Mouse (Mus musculus) lung, embryonic 15.5 days (tissue): ENCODE measurements around the gene Rabif. TPM values are rescaled to one million over a fixed set of nuclear protein-coding genes. Genes with fewer than 3 reads are reported as not detected.

Source experiments
- ATAC-seq: fragments of 200-750 bp; cut with Nextera tagmentation; 2 replicates; pipeline ENCODE4 v1.8.0; 2017; ENCODE audit warnings: moderate number of reproducible peaks, borderline replicate concordance; ENCODE audit not compliant: low FRiP score, low TSS enrichment; ENCODE audit errors: extremely low read depth
- H3K27ac ChIP-seq: fragments of 300-500 bp; sonication (generic); 2 replicates; pipeline ENCODE4 v1.5.1; 2015; ENCODE audit warnings: moderate library complexity, mild to moderate bottlenecking, inconsistent platforms
- H3K27me3 ChIP-seq: fragments of 300-500 bp; sonication (generic); 2 replicates; pipeline ENCODE4 v1.6.1; 2015; ENCODE audit warnings: inconsistent platforms
- H3K36me3 ChIP-seq: fragments of 300-500 bp; sonication (generic); 2 replicates; pipeline ENCODE4 v1.6.1; 2015; ENCODE audit warnings: inconsistent platforms
- H3K4me1 ChIP-seq: fragments of 300-500 bp; sonication (generic); 2 replicates; pipeline ENCODE4 v1.6.1; 2015; ENCODE audit warnings: inconsistent platforms
- H3K4me2 ChIP-seq: fragments of 300-500 bp; sonication (generic); 2 replicates; pipeline ENCODE4 v1.6.1; 2015; ENCODE audit warnings: inconsistent platforms, mild to moderate bottlenecking, moderate library complexity
- H3K4me3 ChIP-seq: fragments of 300-500 bp; sonication (generic); 2 replicates; pipeline ENCODE4 v1.5.1; 2015; ENCODE audit warnings: mild to moderate bottlenecking, inconsistent platforms
- H3K9ac ChIP-seq: fragments of 300-500 bp; sonication (generic); 2 replicates; pipeline ENCODE4 v1.6.1; 2015; ENCODE audit warnings: inconsistent platforms
- H3K9me3 ChIP-seq: fragments of 300-500 bp; sonication (generic); 2 replicates; pipeline ENCODE4 v1.6.1; 2016; ENCODE audit warnings: inconsistent platforms
- WGBS: fragments of 180-500 bp; shearing (Covaris S2); methylation state at CpG from one replicate; pipeline ENCODE4 v1.1.7; 2015; 5-methylcytosine and 5-hydroxymethylcytosine counted together
- polyA plus RNA-seq: library from polyadenylated mRNA; unstranded; fragments of >200 nt; fragmentation: Nextera tagmentation; extraction: Ambion mirVana; gene quantifications from 2 replicates; pipeline ENCODE4 v1.2.1, GENCODE M21; 2015

The Rabif gene
- polyA plus RNA-seq, 1 experiment from 2014 or later = 39.0 TPM

- H3K9me3 ChIP-seq = no peaks in the 10 kb centered on the region
- 91% methylated on average over 6 of the region's 6 CpGs for WGBS
- no peak overlapping the region for H3K4me3 ChIP-seq
- no peak overlapping the region for H3K4me2 ChIP-seq
- no peak overlapping the region for H3K9ac ChIP-seq
- peaks cover 37% of the 10 kb centered on the region for H3K36me3 ChIP-seq
- H3K4me1 ChIP-seq = peaks cover 13% of the 10 kb centered on the region
- no peaks in the 10 kb centered on the region for H3K27me3 ChIP-seq
- no peak for ATAC-seq
- no peak overlapping the region for H3K27ac ChIP-seq
Observed at GRCm38 (mm10) chr1:134490903-134491801, 3.3 kb upstream of the Rabif start.

- Histone ChIP-seq H3K4me2 (no peak overlapping the region), H3K27ac (no peak overlapping the region), H3K27me3 (no peaks in the 10 kb centered on the region), H3K4me1 (peaks cover 15% of the 10 kb centered on the region), H3K4me3 (no peak overlapping the region), H3K9me3 (no peaks in the 10 kb centered on the region), H3K9ac (no peak overlapping the region), H3K36me3 (peaks cover 34% of the 10 kb centered on the region)
- WGBS = 70% methylated on average over 7 of the region's 7 CpGs
- no peak for ATAC-seq
Observed at GRCm38 (mm10) chr1:134492276-134492675, 2.2 kb upstream of the Rabif start.

- no peak for ATAC-seq
- no peak overlapping the region for H3K4me3 ChIP-seq
- peaks cover 15% of the 10 kb centered on the region for H3K4me1 ChIP-seq
- peaks cover 23% of the 10 kb centered on the region for H3K36me3 ChIP-seq
- H3K27me3 ChIP-seq = no peaks in the 10 kb centered on the region
- H3K4me2 ChIP-seq = peak overlapping the region; percentile 68; the same call in 1 of the 2 replicates
- no peaks in the 10 kb centered on the region for H3K9me3 ChIP-seq
- H3K27ac ChIP-seq = no peak overlapping the region
- H3K9ac ChIP-seq = no peak overlapping the region
- 72% methylated on average over 2 of the region's 2 CpGs for WGBS
Observed at GRCm38 (mm10) chr1:134493496-134493895, 952 bp upstream of the Rabif start.

- Histone ChIP-seq H3K27ac (peak overlapping the region; percentile 95), H3K27me3 (no peaks in the 10 kb centered on the region), H3K9ac (peak overlapping the region; percentile 61; the same call in 1 of the 2 replicates), H3K4me3 (peak overlapping the region; percentile 83), H3K4me1 (peaks cover 15% of the 10 kb centered on the region), H3K36me3 (peaks cover 18% of the 10 kb centered on the region), H3K9me3 (no peaks in the 10 kb centered on the region), H3K4me2 (peak overlapping the region; percentile 68)
- ATAC-seq = peak; percentile 4; the same call in 1 of the 2 replicates
- WGBS = 11% methylated on average over 5 of the region's 5 CpGs
Observed at GRCm38 (mm10) chr1:134493956-134494355, 492 bp upstream of the Rabif start.

GRCm38 (mm10) chr1:134495216-134495539, 730 bp downstream of the Rabif start:
- 17% methylated on average over 5 of the region's 5 CpGs for WGBS
- Histone ChIP-seq H3K36me3 (peaks cover 6% of the 10 kb centered on the region; the same call in 1 of the 2 replicates), H3K27me3 (no peaks in the 10 kb centered on the region), H3K4me2 (peak overlapping the region; percentile 68), H3K9ac (peak overlapping the region; percentile 65), H3K9me3 (no peaks in the 10 kb centered on the region), H3K27ac (peak overlapping the region; percentile 95; the same call in 1 of the 2 replicates), H3K4me1 (peaks cover 15% of the 10 kb centered on the region), H3K4me3 (peak overlapping the region; percentile 83)
- ATAC-seq = no peak

- peaks cover 15% of the 10 kb centered on the region for H3K4me1 ChIP-seq
- peak overlapping the region; percentile 68 for H3K4me2 ChIP-seq
- no peak overlapping the region for H3K27ac ChIP-seq
- peaks cover 5% of the 10 kb centered on the region; the same call in 1 of the 2 replicates for H3K36me3 ChIP-seq
- H3K9me3 ChIP-seq = no peaks in the 10 kb centered on the region
- no peak overlapping the region for H3K9ac ChIP-seq
- WGBS = 62% methylated on average over 10 of the region's 10 CpGs
- H3K4me3 ChIP-seq = no peak overlapping the region
- no peak for ATAC-seq
- no peaks in the 10 kb centered on the region for H3K27me3 ChIP-seq
Observed at GRCm38 (mm10) chr1:134495991-134496390, 1.5 kb downstream of the Rabif start.

GRCm38 (mm10) chr1:134500916-134501315, 6.5 kb downstream of the Rabif start:
- ATAC-seq = no peak
- H3K9ac ChIP-seq = no peak overlapping the region
- no peak overlapping the region for H3K27ac ChIP-seq
- H3K9me3 ChIP-seq = no peaks in the 10 kb centered on the region
- 88% methylated on average over 1 of the region's 1 CpGs for WGBS
- H3K4me2 ChIP-seq = no peak overlapping the region
- peaks cover 5% of the 10 kb centered on the region for H3K4me1 ChIP-seq
- H3K4me3 ChIP-seq = no peak overlapping the region
- no peaks in the 10 kb centered on the region for H3K27me3 ChIP-seq
- H3K36me3 ChIP-seq = peaks cover 8% of the 10 kb centered on the region; the same call in 1 of the 2 replicates

GRCm38 (mm10) chr1:134506201-134506600, 11.8 kb downstream of the Rabif start:
- Histone ChIP-seq H3K4me1 (no peaks in the 10 kb centered on the region), H3K9ac (no peak overlapping the region), H3K9me3 (no peaks in the 10 kb centered on the region), H3K4me3 (no peak overlapping the region), H3K4me2 (no peak overlapping the region), H3K36me3 (peaks cover 29% of the 10 kb centered on the region), H3K27ac (no peak overlapping the region), H3K27me3 (no peaks in the 10 kb centered on the region)
- WGBS = 88% methylated on average over 8 of the region's 8 CpGs
- ATAC-seq = no peak

GRCm38 (mm10) chr1:134510018-134510417, 15.6 kb downstream of the Rabif start:
- peaks cover 29% of the 10 kb centered on the region for H3K36me3 ChIP-seq
- no peak overlapping the region for H3K4me3 ChIP-seq
- 38% methylated on average over 7 of the region's 7 CpGs for WGBS
- ATAC-seq = no peak
- H3K9ac ChIP-seq = no peak overlapping the region
- no peak overlapping the region for H3K4me2 ChIP-seq
- peaks cover 10% of the 10 kb centered on the region for H3K4me1 ChIP-seq
- 0 out of 2 replicates have a peak, but pooled peaks cover 11% of the 10 kb centered on the region for H3K27me3 ChIP-seq
- H3K9me3 ChIP-seq = no peaks in the 10 kb centered on the region
- no peak overlapping the region for H3K27ac ChIP-seq

GRCm38 (mm10) chr1:134512183-134512582, 17.7 kb downstream of the Rabif start:
- 44% methylated on average over 4 of the region's 4 CpGs for WGBS
- Histone ChIP-seq H3K9ac (no peak overlapping the region), H3K27ac (no peak overlapping the region), H3K36me3 (peaks cover 17% of the 10 kb centered on the region), H3K4me2 (peak overlapping the region; percentile 92; the same call in 1 of the 2 replicates), H3K4me3 (no peak overlapping the region), H3K9me3 (no peaks in the 10 kb centered on the region), H3K4me1 (peaks cover 25% of the 10 kb centered on the region), H3K27me3 (0 out of 2 replicates have a peak, but pooled peaks cover 11% of the 10 kb centered on the region)
- no peak for ATAC-seq

- H3K4me2 ChIP-seq = peak overlapping the region; percentile 92
Observed at GRCm38 (mm10) chr1:134512584-134512983, 18.1 kb downstream of the Rabif start.

GRCm38 (mm10) chr1:134513312-134513860, 18.9 kb downstream of the Rabif start:
- Histone ChIP-seq H3K36me3 (peaks cover 5% of the 10 kb centered on the region; the same call in 1 of the 2 replicates), H3K9me3 (no peaks in the 10 kb centered on the region), H3K9ac (peak overlapping the region; percentile 41), H3K27me3 (0 out of 2 replicates have a peak, but pooled peaks cover 11% of the 10 kb centered on the region), H3K27ac (peak overlapping the region; percentile 48; the same call in 1 of the 2 replicates), H3K4me3 (peak overlapping the region; percentile 49), H3K4me2 (peak overlapping the region; percentile 92), H3K4me1 (peaks cover 27% of the 10 kb centered on the region)
- WGBS = 3% methylated on average over 38 of the region's 38 CpGs
- ATAC-seq = peak; percentile 72; the same call in 1 of the 2 replicates

More at GRCm38 (mm10) chr1:134512584-134512983, 18.1 kb downstream of the Rabif start:
- H3K36me3 ChIP-seq = peaks cover 13% of the 10 kb centered on the region
- H3K4me1 ChIP-seq = peaks cover 27% of the 10 kb centered on the region
- no peak overlapping the region for H3K27ac ChIP-seq
- 48% methylated on average over 6 of the region's 6 CpGs for WGBS
- H3K27me3 ChIP-seq = 0 out of 2 replicates have a peak, but pooled peaks cover 11% of the 10 kb centered on the region
- H3K9me3 ChIP-seq = no peaks in the 10 kb centered on the region
- no peak overlapping the region for H3K9ac ChIP-seq
- ATAC-seq = no peak
- no peak overlapping the region for H3K4me3 ChIP-seq
